Mouse (Mus musculus) MN1 (cell line): ENCODE measurements around the gene Ccnd3.
"Not testable (repeated sequence)": the region's sequence is repeated elsewhere in the genome, so short reads cannot be mapped to it uniquely, and the experiment has no call there.

Experiments used
- DNase-seq: peaks from one replicate; pipeline ENCODE4 v3.0.0-alpha.2; 2016; ENCODE audit warnings: low spot score

Ccnd3 gene

GRCm38 (mm10) chr17:47482401-47482800, 22.4 kb upstream of the Ccnd3 start:
- DNase-seq: peak; percentile 73

GRCm38 (mm10) chr17:47484241-47484921, 20.5 kb upstream of the Ccnd3 start:
- peak; percentile 78 for DNase-seq

GRCm38 (mm10) chr17:47484993-47485392, 19.9 kb upstream of the Ccnd3 start:
- peak; percentile 53 for DNase-seq

- peak; percentile 86 for DNase-seq
These were observed 19.1 kb upstream of the Ccnd3 start for GRCm38 (mm10) chr17:47485791-47486190.

- no peak for DNase-seq
These were observed 14.1 kb upstream of the Ccnd3 start for GRCm38 (mm10) chr17:47490791-47491190.

- no peak for DNase-seq
These were observed 12.1 kb upstream of the Ccnd3 start for GRCm38 (mm10) chr17:47492731-47493130.

- no peak for DNase-seq
These were observed 11.2 kb upstream of the Ccnd3 start for GRCm38 (mm10) chr17:47493653-47494052.

- no peak for DNase-seq
These were observed 10.7 kb upstream of the Ccnd3 start for GRCm38 (mm10) chr17:47494132-47494531.

GRCm38 (mm10) chr17:47501531-47501930, 3.3 kb upstream of the Ccnd3 start:
- DNase-seq: no peak

GRCm38 (mm10) chr17:47501946-47502706, 2.7 kb upstream of the Ccnd3 start, which contains the start of gene Taf8:
TSS of gene Taf8 (minus strand) at chr17:47502292.
- peak; percentile 97 for DNase-seq

GRCm38 (mm10) chr17:47502707-47503045, 2.2 kb upstream of the Ccnd3 start:
- not testable (repeated sequence) for DNase-seq

- DNase-seq: no peak
These were observed 1.2 kb upstream of the Ccnd3 start for GRCm38 (mm10) chr17:47503689-47504088.

- DNase-seq: no peak
These were observed 623 bp upstream of the Ccnd3 start for GRCm38 (mm10) chr17:47504228-47504627.

- no peak for DNase-seq
These were observed 715 bp downstream of the Ccnd3 start for GRCm38 (mm10) chr17:47505566-47505965.

GRCm38 (mm10) chr17:47506042-47506441, 1.2 kb downstream of the Ccnd3 start:
- no peak for DNase-seq

- DNase-seq: no peak
These were observed 1.8 kb downstream of the Ccnd3 start for GRCm38 (mm10) chr17:47506697-47507096.

- DNase-seq: no peak
These were observed 2.7 kb downstream of the Ccnd3 start for GRCm38 (mm10) chr17:47507523-47507922.

GRCm38 (mm10) chr17:47508012-47508608, 3.3 kb downstream of the Ccnd3 start:
- peak; percentile 92 for DNase-seq

GRCm38 (mm10) chr17:47509031-47509705, 4.3 kb downstream of the Ccnd3 start:
- no peak for DNase-seq

- DNase-seq: peak; percentile 100
These were observed 6.5 kb downstream of the Ccnd3 start for GRCm38 (mm10) chr17:47511111-47512020.
